Mouse (Mus musculus) spleen, postnatal 36 days (tissue): ENCODE measurements around the gene Prpf40b.
"Not testable (repeated sequence)": the region's sequence is repeated elsewhere in the genome, so short reads cannot be mapped to it uniquely, and the experiment has no call there.

Experiments
- DNase-seq, 2 experiments: peaks; one replicate each; pipeline ENCODE4 v3.0.0; 2022; ENCODE audit warnings: low spot score in 2 of 2, mixed read lengths in 1 of 2

Gene Prpf40b

GRCm38 (mm10) chr15:99294813-99295374, at the start of gene Prpf40b:
TSS of gene Prpf40b (plus strand) at chr15:99295087.
- peak; percentile 86 to 87 for DNase-seq

DNA sequence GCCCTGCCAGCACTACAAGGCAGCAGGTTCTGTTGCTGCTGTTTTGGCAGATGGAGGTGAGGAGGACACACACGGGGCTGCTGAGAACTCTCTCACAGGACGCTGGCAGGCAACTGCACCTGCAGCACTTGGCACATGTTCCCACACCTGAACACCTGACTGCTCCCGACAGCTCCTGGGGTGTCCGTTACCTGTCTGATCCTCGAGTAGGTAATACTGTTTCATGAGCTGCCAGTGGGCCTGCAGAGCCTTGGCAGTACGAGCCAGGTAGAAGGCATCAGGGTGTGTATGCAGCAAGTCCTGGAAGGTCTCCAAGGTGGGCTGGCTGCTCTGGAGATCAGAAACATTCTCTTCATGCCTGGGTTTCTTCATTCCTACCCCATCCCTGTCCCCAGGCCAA, 48.2 kb upstream of the Prpf40b start:
- not testable (repeated sequence) for DNase-seq

DNA sequence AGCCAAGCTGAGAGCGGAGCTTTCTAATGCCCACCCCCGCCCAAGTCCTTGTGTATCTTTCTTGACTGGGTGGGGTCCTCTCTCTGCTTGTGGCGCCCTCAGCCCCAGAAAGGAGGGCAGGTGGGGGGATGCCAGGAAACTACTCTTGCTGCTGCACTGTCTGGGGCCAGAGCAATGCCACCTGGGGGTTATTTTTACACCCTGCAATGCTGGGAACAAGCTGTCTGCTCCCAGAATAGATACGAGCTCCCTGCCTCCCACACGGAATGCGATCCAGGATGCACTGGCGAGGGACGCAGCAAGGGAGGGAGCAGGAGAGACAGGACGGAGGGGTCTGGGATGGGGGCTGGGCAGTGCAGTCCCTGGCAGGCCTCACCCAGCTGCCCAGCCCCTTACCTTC, 45.9 kb upstream of the Prpf40b start:
- DNase-seq, result no peak

GRCm38 (mm10) chr15:99249938-99250337, 44.9 kb upstream of the Prpf40b start:
- DNase-seq, result no peak

GRCm38 (mm10) chr15:99251111-99251510, 43.8 kb upstream of the Prpf40b start:
- DNase-seq, result not testable (repeated sequence)

DNA sequence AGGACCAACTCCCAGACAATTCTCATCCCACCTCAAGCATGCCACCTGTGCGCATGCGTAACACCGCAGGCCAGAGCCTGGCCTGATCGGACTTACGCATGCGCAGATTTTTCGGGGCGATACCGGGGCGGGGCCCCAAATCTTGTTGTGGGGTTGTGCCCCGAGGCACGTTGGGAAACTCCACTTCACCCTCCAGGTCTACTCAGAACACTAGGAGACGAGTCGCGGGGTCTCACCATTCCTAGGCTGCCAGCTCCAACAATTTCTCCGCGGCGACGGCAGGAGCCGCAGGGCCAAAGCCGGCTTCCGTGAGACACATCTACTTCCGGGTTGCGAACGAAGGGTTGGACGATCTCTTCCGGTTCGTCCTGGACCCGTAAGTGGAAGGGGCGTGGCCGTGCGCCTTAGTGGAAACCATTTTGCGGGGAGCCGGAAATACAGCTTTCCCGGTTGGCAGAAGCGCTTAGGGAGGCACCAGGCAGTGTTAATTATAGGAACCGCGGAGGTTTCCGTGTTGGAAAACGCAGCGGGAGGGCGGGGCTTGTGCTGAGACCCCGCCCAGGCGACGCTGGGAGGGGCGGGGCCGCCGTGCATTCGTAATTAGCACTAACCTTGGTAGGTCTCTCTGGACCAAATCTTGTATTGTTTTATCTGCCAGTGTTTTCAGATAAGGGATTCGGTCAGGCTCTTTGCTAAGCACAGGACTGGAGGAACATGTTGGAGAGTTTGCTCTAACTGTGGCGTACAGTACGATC, 43.1 kb upstream of the Prpf40b start, which contains the start of gene Mcrs1:
TSS of gene Mcrs1 (minus strand) at position 336 of the 755 bp plus-strand sequence.
- peak; percentile 93 to 97 for DNase-seq

DNA sequence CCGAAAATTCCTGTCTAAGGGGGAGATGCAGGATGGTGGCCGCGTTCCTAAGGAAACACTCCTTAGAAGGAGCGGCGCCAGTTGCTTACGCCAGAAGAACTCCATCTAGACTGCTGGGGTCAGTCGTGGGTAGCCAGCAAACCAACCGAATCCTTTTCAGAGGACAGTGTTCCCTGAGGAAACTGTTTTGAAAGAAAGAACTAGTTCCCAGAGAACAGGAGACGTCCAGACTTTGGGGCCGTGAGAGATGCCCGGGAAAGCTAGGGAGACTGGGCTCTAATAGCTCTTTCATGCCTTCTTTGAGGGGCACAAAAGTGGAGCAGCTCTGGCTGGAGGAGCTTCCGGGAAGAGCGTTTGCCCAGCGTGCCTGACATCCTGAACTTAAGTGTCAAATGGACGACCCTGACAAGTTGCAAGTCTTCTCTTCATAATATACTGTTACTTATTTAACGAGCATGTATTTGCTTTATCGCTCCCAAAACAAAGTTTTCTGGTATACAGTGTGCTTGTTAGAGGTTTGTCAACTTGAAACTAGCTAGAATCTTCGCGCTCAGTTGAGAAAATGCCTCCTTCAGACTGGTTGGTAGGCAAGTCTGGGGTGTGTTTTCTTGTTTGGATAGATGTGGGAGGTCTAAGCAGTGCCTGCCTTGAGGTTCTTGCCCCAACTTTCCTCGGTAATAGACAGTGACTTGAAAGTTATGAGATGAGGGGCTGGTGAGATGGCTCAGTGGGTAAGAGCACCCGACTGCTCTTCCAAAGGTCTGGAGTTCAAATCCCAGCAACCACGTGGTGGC, 42.3 kb upstream of the Prpf40b start:
- DNase-seq, result no peak

- DNase-seq, result not testable (repeated sequence)
Observed at GRCm38 (mm10) chr15:99253175-99253479, 41.8 kb upstream of the Prpf40b start.

DNA sequence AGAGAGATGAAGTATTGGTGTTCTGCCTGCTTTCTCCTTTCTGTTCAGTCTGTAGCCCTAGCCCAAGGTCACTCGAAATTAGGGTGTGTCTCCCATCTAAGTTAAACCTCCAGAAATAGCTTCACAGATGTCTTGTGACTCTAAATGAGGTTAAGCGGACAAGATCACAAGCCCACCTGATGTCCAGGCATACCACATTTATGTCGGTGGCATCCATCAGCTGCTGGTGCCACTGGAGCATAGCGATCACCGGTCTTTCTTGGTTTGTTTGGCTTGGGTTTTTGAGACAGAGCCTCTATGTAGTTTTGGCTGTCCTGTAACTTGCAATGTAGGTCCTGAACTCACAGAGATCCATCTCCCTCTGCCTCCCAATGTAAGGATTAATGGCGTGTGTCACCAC, 41.1 kb upstream of the Prpf40b start:
- DNase-seq, result no peak

DNA sequence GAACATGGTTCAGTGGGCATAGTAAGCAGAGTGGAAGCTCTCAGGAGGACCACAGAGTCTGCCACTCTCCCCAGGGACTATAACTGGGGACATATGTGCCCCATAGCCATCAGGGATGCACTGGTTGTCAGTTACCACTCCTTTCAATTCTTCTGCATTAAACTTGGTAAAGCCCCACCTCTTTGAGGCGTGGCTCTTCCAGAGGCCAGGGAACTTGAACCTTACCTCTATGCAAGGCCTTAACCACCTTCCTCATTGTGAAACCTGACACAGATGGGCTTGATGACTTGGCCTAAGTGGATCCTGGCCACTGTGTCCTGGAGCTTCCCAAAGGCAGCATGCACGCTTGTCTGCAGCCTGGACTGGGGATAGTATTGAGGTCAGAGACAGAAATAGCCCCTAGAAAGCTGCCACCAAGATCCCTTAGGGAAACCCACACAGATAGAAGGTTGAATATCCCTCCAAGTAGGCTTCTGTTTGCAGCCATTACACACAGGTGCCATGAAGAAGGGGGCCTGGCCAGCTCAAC, 40.3 kb upstream of the Prpf40b start:
- no peak for DNase-seq

DNA sequence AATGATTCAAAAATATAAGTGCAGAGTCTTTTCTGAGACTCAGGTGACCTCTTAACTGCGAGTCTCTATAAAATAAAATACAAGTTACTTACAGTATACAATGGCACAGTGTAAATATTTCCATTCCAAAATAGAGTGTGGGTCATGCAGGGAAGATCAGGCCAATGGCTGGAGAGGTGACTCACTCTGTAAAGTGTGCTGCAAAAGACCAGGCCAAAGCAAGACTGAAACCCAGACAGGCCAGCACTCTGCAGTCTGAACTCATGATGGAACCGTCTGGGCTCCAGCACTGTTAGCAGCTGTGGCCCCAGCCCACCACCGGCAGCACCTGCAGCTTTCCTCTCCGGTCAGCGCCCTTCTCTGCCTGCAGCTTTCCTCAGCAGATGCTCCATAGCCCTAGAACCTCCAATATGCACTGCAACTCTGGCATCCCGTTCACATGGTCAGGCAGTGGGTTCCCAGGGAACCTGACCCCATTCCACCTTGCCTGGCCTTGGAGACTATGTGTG, 39.6 kb upstream of the Prpf40b start:
- DNase-seq, result no peak

GRCm38 (mm10) chr15:99259167-99259729, 35.6 kb upstream of the Prpf40b start:
- no peak for DNase-seq

DNA sequence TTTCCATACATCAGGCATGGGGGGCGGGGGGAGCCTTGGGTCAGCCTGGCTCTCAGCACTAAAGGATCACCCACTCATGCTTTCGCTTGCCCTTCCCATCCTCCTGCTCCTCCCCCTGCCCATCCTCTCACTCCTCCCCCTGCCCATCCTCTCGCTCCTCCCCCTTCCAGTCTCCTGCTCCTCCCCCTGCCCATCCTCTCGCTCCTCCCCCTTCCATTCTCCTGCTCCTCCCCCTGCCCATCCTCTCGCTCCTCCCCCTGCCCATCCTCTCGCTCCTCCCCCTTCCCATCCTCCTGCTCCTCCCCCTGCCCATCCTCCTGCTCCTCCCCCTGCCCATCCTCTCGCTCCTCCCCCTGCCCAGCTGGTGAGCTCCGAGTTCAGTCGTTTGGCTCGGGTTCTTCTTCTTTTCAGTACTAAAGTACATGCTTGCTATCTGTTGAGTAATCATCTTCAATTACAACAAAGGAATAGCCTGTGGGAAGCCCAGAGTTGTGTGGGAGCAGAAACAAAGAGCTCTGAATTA, 35.1 kb upstream of the Prpf40b start:
- DNase-seq, result peak; percentile 72 to 73

DNA sequence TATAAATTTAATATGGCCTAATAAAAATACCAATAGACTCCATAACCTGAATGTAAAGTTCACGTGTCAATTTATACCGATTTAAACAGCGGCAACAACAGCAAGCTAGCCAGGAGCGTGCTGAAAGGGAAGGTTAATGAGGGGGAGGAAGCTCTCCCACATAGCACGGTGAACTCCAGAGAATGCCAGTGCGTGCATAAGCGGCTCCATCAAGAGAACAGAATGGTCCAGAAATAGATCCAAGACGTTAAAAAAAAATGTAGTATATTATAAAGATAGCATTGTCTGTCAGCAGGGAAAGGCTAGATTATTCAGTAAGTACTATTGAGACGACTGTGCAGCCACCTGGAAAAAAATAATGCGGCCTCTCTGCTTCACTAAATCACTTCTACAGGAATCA, 32.2 kb upstream of the Prpf40b start:
- DNase-seq, result no peak

- no peak for DNase-seq
Observed at GRCm38 (mm10) chr15:99264363-99264762, 30.5 kb upstream of the Prpf40b start.

GRCm38 (mm10) chr15:99265679-99266078, 29.2 kb upstream of the Prpf40b start:
- DNase-seq, result peak; percentile 63 to 72

DNA sequence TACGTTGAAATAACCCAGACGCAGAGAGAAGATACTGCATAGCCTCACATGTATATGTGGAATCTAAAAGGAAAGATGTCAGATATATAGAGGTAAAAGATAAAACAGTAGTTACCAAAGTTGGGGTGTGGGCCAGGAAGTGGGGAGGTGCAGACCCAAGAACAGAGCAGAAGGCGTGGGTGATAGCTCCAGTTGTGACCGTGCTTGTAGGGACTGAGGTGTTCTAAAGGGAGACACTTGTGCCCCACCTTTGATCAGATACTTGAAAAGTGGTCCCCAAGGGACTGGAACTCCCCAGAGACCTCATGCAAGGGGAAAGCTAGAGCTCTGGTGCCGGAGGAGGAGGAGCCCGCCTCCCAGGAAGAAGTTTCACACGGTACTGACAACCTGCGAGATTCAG, 18.8 kb upstream of the Prpf40b start:
- peak in 1 of 2 experiments; percentile 10 for DNase-seq

DNA sequence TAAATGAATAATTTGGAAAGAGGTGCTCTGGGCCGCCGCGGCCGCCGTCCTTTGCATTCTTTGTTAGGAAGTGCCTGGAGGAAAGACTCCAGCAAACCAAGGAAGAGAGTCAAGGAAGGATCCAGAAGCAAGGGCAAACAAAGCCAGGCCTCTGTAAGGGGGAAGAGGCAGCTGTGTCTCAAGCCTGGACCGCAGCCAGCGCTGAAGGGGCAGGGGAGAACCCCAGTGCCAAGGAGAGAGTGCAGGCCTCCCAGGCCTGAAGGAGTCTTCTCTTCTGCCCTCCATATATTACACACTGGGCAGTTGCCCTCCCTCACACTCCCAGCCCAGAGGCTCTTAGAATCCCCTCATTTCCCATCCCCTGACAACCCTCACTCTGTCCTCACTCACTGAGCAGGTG, 16.6 kb upstream of the Prpf40b start:
- DNase-seq, result no peak

- no peak for DNase-seq
Observed at GRCm38 (mm10) chr15:99283456-99283855, 11.4 kb upstream of the Prpf40b start.

DNA sequence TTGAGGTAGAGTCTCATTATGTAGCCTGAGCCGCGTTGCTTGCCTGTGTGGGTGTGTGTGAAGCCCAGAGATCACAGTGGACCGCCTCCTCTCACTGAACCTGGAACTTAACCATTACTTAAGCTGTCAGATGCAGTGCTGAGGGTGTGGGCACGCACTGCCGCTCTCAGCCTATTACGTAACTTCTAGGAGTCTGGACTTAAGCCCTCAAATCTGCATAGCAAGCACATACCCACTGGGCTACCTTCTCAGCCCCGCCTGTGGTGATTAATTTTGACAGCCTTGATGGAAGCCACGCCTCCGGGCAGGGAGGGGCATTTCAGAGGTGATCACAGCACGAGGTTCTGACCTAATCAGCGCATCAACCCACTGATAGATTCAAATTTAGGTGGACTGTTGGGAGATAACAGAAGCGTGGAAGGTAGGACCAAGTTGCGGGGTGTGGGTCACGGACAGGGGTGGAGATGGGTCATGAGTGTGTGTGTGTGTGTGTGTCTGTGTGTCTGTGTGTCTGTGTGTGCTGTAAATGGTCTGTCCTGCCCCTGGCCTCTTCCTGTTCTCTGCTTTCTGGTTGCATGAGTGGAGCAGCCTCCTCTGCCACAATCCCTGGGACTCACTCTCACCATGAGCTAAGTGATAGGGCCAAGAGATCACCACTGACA, 10.2 kb upstream of the Prpf40b start:
- no peak for DNase-seq

DNA sequence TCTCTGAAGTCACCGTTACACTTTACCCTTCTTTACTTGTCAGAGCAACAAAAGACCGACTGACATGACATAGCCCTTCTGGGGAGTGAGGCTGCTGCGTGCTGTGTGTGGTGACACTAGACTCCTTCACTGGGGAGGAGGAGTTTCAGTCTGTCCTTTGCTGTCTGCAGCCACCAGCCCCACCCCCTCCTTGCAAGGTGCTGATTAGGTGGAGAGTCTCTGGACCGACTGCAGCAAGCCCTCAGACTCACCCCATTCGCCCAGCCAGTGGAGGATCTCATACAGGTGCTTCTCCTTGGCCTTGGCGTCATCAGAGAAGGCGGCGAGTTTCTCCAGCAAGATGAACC, 9.7 kb upstream of the Prpf40b start:
- DNase-seq, result no peak
